Mouse (Mus musculus) E14TG2a.4 (cell line): ENCODE measurements around the gene Dock8.

Experiments
- H3K27me3 ChIP-seq: 2 replicates; pipeline ENCODE4 v1.6.1; 2014; ENCODE audit warnings: low read length, control low read depth; ENCODE audit not compliant: insufficient read depth
- H3K36me3 ChIP-seq: 2 replicates; pipeline ENCODE4 v1.6.1; 2014; ENCODE audit warnings: low read length, control low read depth; ENCODE audit not compliant: insufficient read depth
- H3K4me1 ChIP-seq: replicated peaks from 2 replicates; pipeline ENCODE4 v1.6.1; 2014; ENCODE audit warnings: low read depth, low read length, control low read depth
- H3K4me3 ChIP-seq: replicated peaks from 2 replicates; pipeline ENCODE4 v1.5.1; 2014; ENCODE audit warnings: mild to moderate bottlenecking, low read length
- H3K9me3 ChIP-seq: 2 replicates; pipeline ENCODE4 v1.6.1; 2014; ENCODE audit warnings: low read length, control low read depth
- CTCF ChIP-seq: conservative IDR thresholded peaks from 2 replicates; pipeline ENCODE4 v1.5.1; 2014; ENCODE audit warnings: low read length
- NANOG ChIP-seq: IDR thresholded peaks from 2 replicates; pipeline ENCODE4 v1.6.1; 2014; ENCODE audit warnings: borderline replicate concordance, low read length, mixed read lengths
- POU5F1 ChIP-seq: IDR thresholded peaks from 2 replicates; pipeline ENCODE4 v1.6.1; 2014; ENCODE audit warnings: low read length, borderline replicate concordance

Gene Dock8

GRCm38 (mm10) chr19:25237492-25238040, 238.2 kb downstream of the Dock8 start:
- H3K36me3 ChIP-seq, result no peaks in the 10 kb centered on the region
- H3K4me3 ChIP-seq, result peak overlapping the region; percentile 93
- peaks cover 30% of the 10 kb centered on the region for H3K27me3 ChIP-seq
- TF ChIP-seq NANOG, result no peak
- TF ChIP-seq CTCF, result no peak
- TF ChIP-seq POU5F1, result no peak
- H3K4me1 ChIP-seq, result peaks cover 30% of the 10 kb centered on the region
- no peaks in the 10 kb centered on the region for H3K9me3 ChIP-seq

GRCm38 (mm10) chr19:25238121-25238520, 238.8 kb downstream of the Dock8 start:
- peaks cover 30% of the 10 kb centered on the region for H3K27me3 ChIP-seq
- H3K9me3 ChIP-seq, result no peaks in the 10 kb centered on the region
- H3K4me1 ChIP-seq, result peaks cover 31% of the 10 kb centered on the region
- no peaks in the 10 kb centered on the region for H3K36me3 ChIP-seq
- peak overlapping the region; percentile 93 for H3K4me3 ChIP-seq
- TF ChIP-seq POU5F1, result no peak
- TF ChIP-seq NANOG, result no peak
- TF ChIP-seq CTCF, result no peak

DNA sequence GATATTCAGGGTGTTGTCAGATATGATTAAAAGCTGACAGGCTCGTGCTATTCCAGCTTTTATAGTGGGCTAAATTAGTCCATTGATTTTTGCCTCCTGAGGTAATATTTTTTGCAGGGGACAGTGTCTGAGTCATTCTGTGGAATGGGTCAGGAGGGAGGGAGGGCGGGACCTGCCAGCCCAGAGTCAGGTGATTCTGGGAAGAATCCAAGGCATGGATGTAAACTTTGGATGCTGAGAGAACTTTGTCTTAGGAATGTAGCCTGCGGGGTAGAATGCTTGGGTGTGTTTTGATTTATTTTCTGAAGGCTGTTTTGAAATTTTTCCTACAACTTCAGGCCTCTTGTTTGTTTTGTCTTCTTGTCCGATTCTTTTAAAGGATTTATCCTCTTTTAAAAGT, 244.2 kb downstream of the Dock8 start:
- Histone ChIP-seq H3K4me1 (peaks cover 23% of the 10 kb centered on the region), H3K4me3 (no peak overlapping the region), H3K9me3 (no peaks in the 10 kb centered on the region), H3K27me3 (peaks cover 12% of the 10 kb centered on the region), H3K36me3 (no peaks in the 10 kb centered on the region)
- no peak for TF ChIP-seq NANOG
- no peak for TF ChIP-seq CTCF
- no peak for TF ChIP-seq POU5F1

- Histone ChIP-seq H3K9me3 (no peaks in the 10 kb centered on the region), H3K4me1 (peaks cover 29% of the 10 kb centered on the region), H3K27me3 (no peaks in the 10 kb centered on the region), H3K4me3 (no peak overlapping the region), H3K36me3 (no peaks in the 10 kb centered on the region)
- no peak for TF ChIP-seq NANOG
- TF ChIP-seq CTCF, result no peak
- no peak for TF ChIP-seq POU5F1
These were observed 246.7 kb downstream of the Dock8 start for GRCm38 (mm10) chr19:25246062-25246461.

- H3K27me3 ChIP-seq, result no peaks in the 10 kb centered on the region
- H3K4me1 ChIP-seq, result peaks cover 15% of the 10 kb centered on the region
- no peak for TF ChIP-seq CTCF
- TF ChIP-seq POU5F1, result no peak
- TF ChIP-seq NANOG, result no peak
- H3K36me3 ChIP-seq, result no peaks in the 10 kb centered on the region
- H3K9me3 ChIP-seq, result no peaks in the 10 kb centered on the region
- no peak overlapping the region for H3K4me3 ChIP-seq
These were observed 248.7 kb downstream of the Dock8 start for GRCm38 (mm10) chr19:25247858-25248552.

DNA sequence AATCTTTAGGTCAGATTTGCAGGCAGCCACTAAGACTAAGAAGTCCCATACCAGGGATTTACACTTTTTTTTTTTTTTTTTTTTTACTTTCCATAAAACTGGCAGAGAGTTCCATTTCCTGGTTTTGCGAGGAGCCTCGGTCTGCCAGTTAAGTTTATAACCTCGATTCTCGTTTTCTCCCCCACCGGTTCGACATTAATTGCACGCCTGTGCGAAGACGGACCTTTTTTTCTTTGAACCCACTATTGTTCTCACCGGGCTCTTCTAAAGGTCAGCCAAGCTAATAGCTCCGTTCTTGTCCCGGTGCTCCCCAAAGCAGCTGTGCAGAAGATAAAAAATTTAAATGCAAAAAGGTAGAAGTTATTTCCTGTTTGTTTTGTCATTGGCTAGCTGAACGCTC, 249.9 kb downstream of the Dock8 start:
- H3K9me3 ChIP-seq, result no peaks in the 10 kb centered on the region
- H3K4me1 ChIP-seq, result peaks cover 10% of the 10 kb centered on the region
- no peak overlapping the region for H3K4me3 ChIP-seq
- TF ChIP-seq POU5F1 (no peak), NANOG (no peak), CTCF (no peak)
- no peaks in the 10 kb centered on the region for H3K36me3 ChIP-seq
- no peaks in the 10 kb centered on the region for H3K27me3 ChIP-seq

DNA sequence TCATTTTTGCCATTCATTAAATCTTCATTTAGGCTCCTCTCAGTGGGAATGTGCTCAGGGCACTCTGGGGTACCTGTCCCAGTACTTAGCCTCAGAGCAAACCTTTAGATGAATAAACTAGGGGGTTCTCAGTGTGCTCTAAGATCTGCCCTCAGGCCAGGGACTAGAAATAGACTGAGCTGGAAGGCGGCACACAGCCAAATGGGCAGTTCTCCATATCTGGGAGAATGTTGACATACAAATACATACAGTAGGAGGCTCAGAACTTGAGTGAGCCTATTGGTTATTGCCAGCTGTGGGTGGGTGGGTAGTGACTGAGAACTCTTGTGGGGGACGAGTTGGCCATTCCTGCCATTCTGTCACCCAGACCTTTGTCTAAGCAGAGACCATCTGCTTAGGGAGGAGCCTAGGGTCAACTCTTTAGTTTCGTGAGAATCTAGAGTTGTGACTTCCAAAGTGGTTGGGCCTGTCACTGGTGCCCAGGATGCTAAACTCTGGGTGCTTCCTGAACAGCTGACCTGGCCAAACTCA, 252.3 kb downstream of the Dock8 start:
- Histone ChIP-seq H3K27me3 (no peaks in the 10 kb centered on the region), H3K4me3 (no peak overlapping the region), H3K9me3 (no peaks in the 10 kb centered on the region), H3K36me3 (no peaks in the 10 kb centered on the region), H3K4me1 (peaks cover 9% of the 10 kb centered on the region)
- no peak for TF ChIP-seq NANOG
- TF ChIP-seq POU5F1, result no peak
- TF ChIP-seq CTCF, result no peak
